In the genomic region with DNA sequence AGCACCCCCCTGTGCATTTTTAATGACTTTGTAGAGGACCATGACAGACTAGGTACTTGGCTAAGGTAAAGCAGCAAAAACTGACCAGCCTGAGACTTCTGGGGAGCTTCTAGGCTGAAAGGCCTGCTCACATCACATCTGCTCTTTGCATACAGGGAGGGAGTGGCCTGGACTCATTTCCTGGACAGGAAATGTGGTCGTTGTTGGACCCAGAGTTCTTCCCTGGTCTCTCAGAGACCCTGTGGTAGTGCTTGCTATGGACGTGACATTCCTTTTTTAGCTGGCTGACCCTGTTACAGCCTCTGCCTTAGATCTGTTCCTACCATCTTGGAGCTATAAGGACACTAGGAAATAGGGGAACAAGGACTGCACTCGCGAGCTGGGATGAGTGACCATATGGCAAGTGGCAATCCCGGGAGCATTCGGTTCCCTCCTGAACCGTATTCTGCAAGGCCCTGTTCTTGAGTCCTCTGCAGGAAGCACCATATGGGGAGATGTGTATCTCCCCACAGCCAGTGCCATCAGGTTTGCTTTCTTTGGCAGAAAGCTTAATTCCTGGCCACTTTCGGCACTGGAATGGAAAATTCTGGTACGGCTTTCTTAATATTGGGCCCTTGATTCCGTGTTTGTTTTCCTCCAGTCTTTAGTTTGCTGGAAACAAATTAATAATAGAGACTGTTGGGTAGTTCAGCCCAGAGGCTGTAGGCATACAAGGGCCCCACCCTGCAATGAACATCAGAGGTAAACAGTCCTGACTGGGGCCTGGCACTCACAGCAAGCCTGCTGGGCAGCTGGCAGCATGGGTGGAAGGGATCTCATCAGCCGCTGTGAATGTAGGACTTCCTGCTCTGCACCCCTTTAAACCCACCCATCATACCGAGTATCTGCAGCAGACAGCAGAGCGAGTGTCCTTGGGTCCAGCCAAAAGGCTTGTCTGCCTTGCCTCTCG, we compare ENCODE assay signal across 9 mouse cellular contexts. TPM values are rescaled to one million over a fixed set of nuclear protein-coding genes. Genes with fewer than 3 reads are reported as not detected.
DNase-seq lines count a peak whose midpoint lies in the region; ATAC-seq lines count a peak whose summit lies in the region.
"Had no signal": no experiment of that assay in that cellular context is flagged by ENCODE, and none has a peak within 500 bp of the region (broad histone marks: within the 10 kb centered on the region; RNA-seq: fewer than 3 reads in every experiment).

No protein-coding gene starts in this region.

- ATAC-seq in embryonic facial prominence, embryonic 15.5 days (ENCODE audit: insufficient number of reproducible peaks, low FRiP score, low TSS enrichment, low read depth), result no peak
- ATAC-seq in limb, embryonic 13.5 days (ENCODE audit: low FRiP score, low read depth), result no peak
- no peak for ATAC-seq in limb, embryonic 15.5 days (ENCODE audit: insufficient number of reproducible peaks, low FRiP score, low TSS enrichment, low read depth)

- H3K4me1 ChIP-seq in embryonic facial prominence, embryonic 15.5 days, result no peaks in the 10 kb centered on the region
- H3K4me1 ChIP-seq in embryonic facial prominence, embryonic 10.5 days, result 0 out of 2 replicates have a peak, but pooled peaks cover 5% of the 10 kb centered on the region
- H3K4me1 ChIP-seq in limb, embryonic 13.5 days, result no peaks in the 10 kb centered on the region
- H3K4me1 ChIP-seq in limb, embryonic 10.5 days, result peaks cover 2% of the 10 kb centered on the region; the same call in 1 of the 2 replicates
- H3K4me1 ChIP-seq in limb, embryonic 15.5 days, result peaks cover 8% of the 10 kb centered on the region; the same call in 1 of the 2 replicates

- H3K27me3 ChIP-seq in embryonic facial prominence, embryonic 15.5 days, result no peaks in the 10 kb centered on the region
- no peaks in the 10 kb centered on the region for H3K27me3 ChIP-seq in embryonic facial prominence, embryonic 10.5 days (replicated peaks; ENCODE audit: low read depth, poor library complexity, severe bottlenecking)
- H3K27me3 ChIP-seq in limb, embryonic 13.5 days, result no peaks in the 10 kb centered on the region
- no peaks in the 10 kb centered on the region for H3K27me3 ChIP-seq in limb, embryonic 10.5 days (ENCODE audit: low read depth, poor library complexity, severe bottlenecking)
- no peaks in the 10 kb centered on the region for H3K27me3 ChIP-seq in limb, embryonic 15.5 days

- H3K27ac ChIP-seq in embryonic facial prominence, embryonic 15.5 days (replicated peaks), result 0 out of 2 replicates have a peak overlapping the region, but pooled peaks have one; percentile 17
- H3K27ac ChIP-seq in embryonic facial prominence, embryonic 10.5 days (replicated peaks), result no peak overlapping the region
- H3K27ac ChIP-seq in limb, embryonic 13.5 days, result 0 out of 2 replicates have a peak overlapping the region, but pooled peaks have one; percentile 22
- H3K27ac ChIP-seq in limb, embryonic 10.5 days, result no peak overlapping the region
- peak overlapping the region; percentile 62 for H3K27ac ChIP-seq in limb, embryonic 15.5 days

- peaks cover 31% of the 10 kb centered on the region for H3K36me3 ChIP-seq in embryonic facial prominence, embryonic 15.5 days
- peaks cover 49% of the 10 kb centered on the region for H3K36me3 ChIP-seq in embryonic facial prominence, embryonic 10.5 days (replicated peaks)
- peaks cover 20% of the 10 kb centered on the region for H3K36me3 ChIP-seq in limb, embryonic 13.5 days
- H3K36me3 ChIP-seq in limb, embryonic 10.5 days, result peaks cover 28% of the 10 kb centered on the region
- peaks cover 26% of the 10 kb centered on the region for H3K36me3 ChIP-seq in limb, embryonic 15.5 days

- no peak overlapping the region for H3K9ac ChIP-seq in embryonic facial prominence, embryonic 15.5 days
- no peak overlapping the region for H3K9ac ChIP-seq in limb, embryonic 13.5 days
- H3K9ac ChIP-seq in limb, embryonic 15.5 days, result no peak overlapping the region

- 75% methylated on average over 14 of the region's 14 CpGs for WGBS in embryonic facial prominence, embryonic 15.5 days
- 79% methylated on average over 14 of the region's 14 CpGs for WGBS in embryonic facial prominence, embryonic 10.5 days
- 63% methylated on average over 14 of the region's 14 CpGs for WGBS in limb, embryonic 13.5 days
- 72% methylated on average over 14 of the region's 14 CpGs for WGBS in limb, embryonic 10.5 days
- 62% methylated on average over 14 of the region's 14 CpGs for WGBS in limb, embryonic 15.5 days

- H3K4me2 ChIP-seq in embryonic facial prominence, embryonic 15.5 days (replicated peaks), result no peak overlapping the region
- H3K4me2 ChIP-seq in limb, embryonic 13.5 days (replicated peaks), result no peak overlapping the region
- no peak overlapping the region for H3K4me2 ChIP-seq in limb, embryonic 15.5 days

- H3K9me3 ChIP-seq in embryonic facial prominence, embryonic 15.5 days (replicated peaks), result no peaks in the 10 kb centered on the region
- H3K9me3 ChIP-seq in embryonic facial prominence, embryonic 10.5 days, result no peaks in the 10 kb centered on the region
- H3K9me3 ChIP-seq in limb, embryonic 13.5 days, result no peaks in the 10 kb centered on the region
- no peaks in the 10 kb centered on the region for H3K9me3 ChIP-seq in limb, embryonic 10.5 days (replicated peaks)
- H3K9me3 ChIP-seq in limb, embryonic 15.5 days, result no peaks in the 10 kb centered on the region

- no peak for DNase-seq in embryonic facial prominence, embryonic 10.5 days (ENCODE audit: low spot score)
- DNase-seq in limb, embryonic 10.5 days (ENCODE audit: low spot score), result no peak
- peak; percentile 77 to 86 for DNase-seq in cerebellum, postnatal 14 days
- no peak for DNase-seq in right cerebral cortex, adult 2 months (ENCODE audit: low spot score in 2 of 2)
- no peak for DNase-seq in gastrocnemius, adult 8-10 months (ENCODE audit: low spot score in 2 of 2)
- DNase-seq: kidney, postnatal 25 days had no signal

- H3K4me3 ChIP-seq in embryonic facial prominence, embryonic 15.5 days (replicated peaks), result no peak overlapping the region
- no peak overlapping the region for H3K4me3 ChIP-seq in embryonic facial prominence, embryonic 10.5 days
- H3K4me3 ChIP-seq in limb, embryonic 13.5 days, result no peak overlapping the region
- H3K4me3 ChIP-seq in limb, embryonic 10.5 days, result no peak overlapping the region
- H3K4me3 ChIP-seq in limb, embryonic 15.5 days, result no peak overlapping the region

RNA-seq across cellular contexts. Expression of a gene that starts 30.0 kb away (rescaled TPM):
- 16.5 and 17.3 TPM in 2 replicates for polyA plus RNA-seq in embryonic facial prominence, embryonic 15.5 days (2015; fragmentation: Nextera tagmentation; extraction: Ambion mirVana)
- 9.8 and 13.1 TPM in 2 replicates for polyA plus RNA-seq in embryonic facial prominence, embryonic 10.5 days (2016; fragmentation: Nextera tagmentation; extraction: Ambion mirVana)
- 13.7 and 15.2 TPM in 2 replicates for polyA plus RNA-seq in limb, embryonic 13.5 days (2015; fragmentation: Nextera tagmentation; extraction: Ambion mirVana)
- polyA plus RNA-seq in limb, embryonic 10.5 days (2016; fragmentation: Nextera tagmentation; extraction: Ambion mirVana), result 11.5 and 12.9 TPM in 2 replicates
- polyA plus RNA-seq in limb, embryonic 15.5 days (2015; fragmentation: Nextera tagmentation; extraction: Ambion mirVana), result 16.7 and 20.1 TPM in 2 replicates
- 10 to 100 TPM; 27.0 to 40.6 (median 31.6) TPM for total RNA-seq in gastrocnemius, adult 8-10 months (2022)

Comparison
In these comparisons a context has a peak if more than half of its experiments do, and no peak if none do; other contexts are left out.
1. H3K27ac ChIP-seq: peak in embryonic facial prominence, embryonic 15.5 days (single experiment), limb, embryonic 13.5 days (single experiment) and limb, embryonic 15.5 days (single experiment); none in embryonic facial prominence, embryonic 10.5 days (single experiment) and limb, embryonic 10.5 days (single experiment).
2. DNase-seq: peak in cerebellum, postnatal 14 days (2 of 2); none in embryonic facial prominence, embryonic 10.5 days (single experiment), limb, embryonic 10.5 days (single experiment), right cerebral cortex, adult 2 months (0 of 2) and gastrocnemius, adult 8-10 months (0 of 2).